Mouse (Mus musculus): ENCODE measurements around the gene Hist1h4h. TPM values are rescaled to one million over a fixed set of nuclear protein-coding genes. Genes with fewer than 3 reads are reported as not detected.
"Not testable (repeated sequence)": the region's sequence is repeated elsewhere in the genome, so short reads cannot be mapped to it uniquely, and the experiment has no call there.

The Hist1h4h gene
- total RNA-seq, 2 experiments from 2014 or later: 331 to 357 TPM

DNA sequence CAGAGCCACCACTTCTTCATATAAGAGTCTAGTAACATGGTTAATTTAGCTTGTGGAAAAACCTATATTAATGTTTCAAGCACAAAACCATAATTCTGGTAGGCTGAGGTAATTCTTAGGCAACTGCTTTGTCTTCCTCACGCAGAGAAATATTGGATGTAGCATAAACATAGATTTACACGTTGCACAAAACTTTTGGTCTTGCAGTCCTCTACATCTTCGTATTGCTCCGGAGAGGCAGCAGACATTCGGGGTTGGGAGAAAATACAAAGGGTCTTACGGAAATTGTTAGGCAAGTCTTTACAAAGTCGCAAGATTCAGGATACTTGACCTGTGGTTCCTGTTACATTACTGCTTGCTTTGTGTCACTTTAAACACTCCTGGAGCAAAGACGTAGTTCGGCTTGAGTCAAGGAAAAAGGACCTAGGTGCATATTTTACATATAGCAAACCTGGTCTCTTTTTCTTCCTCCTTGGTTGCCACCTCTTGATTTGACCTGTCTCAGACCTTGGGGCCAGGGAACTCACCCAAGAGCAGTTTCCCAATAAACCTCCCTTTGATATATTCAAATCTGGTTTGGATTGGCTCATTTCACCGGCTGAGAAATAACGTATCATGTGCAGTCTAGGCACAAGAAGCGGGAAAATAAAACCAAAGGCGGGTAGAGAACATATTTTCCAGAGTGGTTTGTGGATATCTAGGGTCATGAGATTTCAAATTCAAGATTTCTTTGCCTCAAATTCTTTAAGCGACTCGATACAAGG is 3.7 kb downstream of the Hist1h4h start:
- DNase-seq (ENCODE audit: low spot score in 2 of 2): no peak

DNA sequence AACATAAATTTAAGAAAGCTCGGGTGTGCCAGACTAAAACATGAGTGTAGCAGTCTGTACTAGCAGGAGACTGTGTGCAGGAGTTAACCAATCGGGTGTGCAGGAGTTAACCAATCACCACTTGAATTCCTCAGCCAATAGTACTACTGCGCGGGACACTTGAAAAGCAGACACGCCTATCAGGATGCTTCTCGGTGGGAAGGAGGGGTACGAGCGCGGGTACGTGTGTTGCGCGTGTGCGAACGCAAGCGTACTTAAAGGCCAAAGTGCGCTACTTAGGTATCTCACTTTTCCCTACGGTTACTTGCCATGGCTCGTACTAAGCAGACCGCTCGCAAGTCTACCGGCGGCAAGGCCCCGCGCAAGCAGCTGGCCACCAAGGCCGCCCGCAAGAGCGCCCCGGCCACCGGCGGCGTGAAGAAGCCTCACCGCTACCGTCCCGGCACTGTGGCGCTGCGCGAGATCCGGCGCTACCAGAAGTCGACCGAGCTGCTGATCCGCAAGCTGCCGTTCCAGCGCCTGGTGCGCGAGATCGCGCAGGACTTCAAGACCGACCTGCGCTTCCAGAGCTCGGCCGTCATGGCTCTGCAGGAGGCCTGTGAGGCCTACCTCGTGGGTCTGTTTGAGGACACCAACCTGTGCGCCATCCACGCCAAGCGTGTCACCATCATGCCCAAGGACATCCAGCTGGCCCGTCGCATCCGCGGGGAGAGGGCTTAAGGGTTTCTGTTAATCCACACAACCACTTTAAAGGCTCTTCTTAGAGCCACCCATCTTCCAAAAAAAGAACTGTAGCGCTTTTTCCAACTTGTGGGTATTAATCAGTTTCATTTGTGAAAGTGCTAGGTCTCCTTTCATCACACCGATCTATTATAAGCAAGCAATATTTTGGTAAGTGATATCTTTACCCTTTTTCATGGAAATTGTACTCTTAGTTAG is 4.6 kb downstream of the Hist1h4h start, which contains the start of gene Hist1h3g:
TSS of gene Hist1h3g (plus strand) at position 286 of the 939 bp plus-strand sequence.
- peak; percentile 89 to 96 for DNase-seq (ENCODE audit: low spot score in 2 of 2)

DNA sequence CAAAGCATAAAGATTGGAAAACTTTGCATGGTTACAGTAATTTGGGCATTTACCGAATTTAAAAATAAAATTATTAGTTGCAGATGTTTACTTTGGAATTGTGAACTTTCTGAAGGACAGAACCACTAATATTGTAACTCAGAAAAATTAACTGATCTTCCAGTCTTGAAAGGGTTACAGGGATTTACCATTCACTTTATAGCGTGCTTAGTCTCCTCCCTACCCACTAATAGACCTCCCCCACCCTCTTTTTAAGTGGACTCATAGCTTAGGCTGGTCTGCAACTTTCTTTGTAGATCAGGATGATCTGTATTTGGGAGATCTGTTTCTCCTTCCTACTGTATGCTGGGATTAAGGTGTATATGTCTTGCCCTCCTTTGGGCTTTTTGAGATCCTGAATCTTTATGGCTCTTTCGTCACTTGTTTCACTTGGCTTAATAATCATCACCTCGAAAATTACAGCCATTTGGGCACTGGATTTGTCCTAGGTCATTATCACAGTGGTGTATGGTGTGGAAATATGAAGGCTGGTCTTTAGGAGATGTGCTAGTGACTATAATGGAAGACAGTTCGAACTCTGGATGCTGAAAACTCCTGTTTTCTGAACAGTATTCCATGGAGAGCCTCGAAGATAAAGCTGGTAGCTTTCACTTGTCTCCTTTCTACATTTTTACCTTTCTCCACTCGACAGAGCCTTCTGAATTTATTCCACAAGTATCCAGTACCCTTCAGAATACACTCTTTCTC is 5.4 kb downstream of the Hist1h4h start:
- DNase-seq (ENCODE audit: low spot score in 2 of 2): no peak

DNA sequence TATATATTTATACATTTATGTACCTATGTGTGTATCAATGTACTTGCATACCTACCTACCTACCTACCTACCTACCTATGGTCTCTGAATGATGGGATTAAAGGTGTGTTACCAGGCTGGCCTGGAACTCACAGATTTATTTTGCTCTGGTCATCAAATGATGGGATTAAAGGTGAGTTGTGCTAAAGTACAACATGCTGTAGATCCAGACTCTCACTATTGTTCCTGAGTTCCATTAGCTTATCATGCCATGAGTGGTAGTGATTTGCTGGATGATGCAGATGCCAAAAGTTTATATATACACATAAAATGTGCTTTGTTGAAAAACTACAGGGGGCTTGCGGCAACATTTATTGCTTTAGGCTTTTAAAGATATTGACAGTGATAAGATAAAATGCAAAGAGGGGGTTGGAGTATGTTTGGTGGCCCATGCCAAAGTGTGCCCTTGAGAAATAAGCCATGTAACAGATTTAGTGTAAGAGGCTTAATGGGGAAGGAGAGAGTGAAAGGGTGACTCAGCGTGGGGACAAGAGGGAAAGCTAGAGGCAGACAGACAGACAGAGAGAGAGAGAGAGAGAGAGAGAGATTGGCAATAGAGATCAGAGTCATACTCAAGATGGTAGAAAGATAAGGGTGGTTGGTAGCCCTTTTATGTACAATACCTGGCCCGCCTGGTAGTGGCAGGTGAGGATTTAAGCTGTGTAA is 6.3 kb downstream of the Hist1h4h start:
- no peak for DNase-seq (ENCODE audit: low spot score in 2 of 2)

DNA sequence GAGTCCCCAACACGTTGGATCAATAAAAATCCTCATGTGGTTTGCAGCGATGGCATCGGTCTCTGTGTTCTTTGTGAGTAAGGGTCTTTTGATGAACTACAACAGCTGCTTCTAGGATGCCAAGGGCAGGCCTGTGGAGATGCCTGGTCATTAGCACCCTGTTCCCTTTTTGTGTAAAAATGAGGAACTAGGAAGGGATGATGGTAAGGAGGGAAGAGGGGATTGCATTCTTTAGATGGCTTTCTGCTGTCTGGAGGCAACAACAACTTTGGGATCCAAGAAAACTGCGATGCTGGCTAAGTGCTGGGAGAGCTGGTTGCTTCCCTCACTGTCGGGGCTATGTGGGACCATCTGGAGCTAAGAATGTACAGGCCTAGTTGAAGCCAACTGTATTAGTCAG is 7.4 kb downstream of the Hist1h4h start:
- no peak for DNase-seq (ENCODE audit: low spot score in 2 of 2)

DNA sequence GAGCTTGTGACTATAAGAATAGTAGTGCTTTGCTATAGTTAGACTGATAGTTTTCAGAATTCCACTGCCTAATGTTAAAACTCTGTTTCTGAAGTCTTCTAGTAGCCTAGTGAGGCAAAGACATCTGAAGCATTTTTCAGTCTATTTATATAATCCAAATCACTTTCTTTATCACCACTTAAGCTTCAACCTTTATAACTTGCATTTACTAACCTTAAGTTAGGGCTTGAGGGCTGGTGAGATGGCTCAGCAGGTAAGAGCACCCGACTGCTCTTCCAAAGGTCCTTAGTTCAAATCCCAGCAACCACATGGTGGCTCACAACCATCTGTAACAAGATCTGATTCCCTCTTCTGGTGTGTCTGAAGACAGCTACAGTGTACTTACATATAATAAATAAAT is 9.0 kb downstream of the Hist1h4h start:
- not testable (repeated sequence) for DNase-seq (ENCODE audit: low spot score in 2 of 2)

DNA sequence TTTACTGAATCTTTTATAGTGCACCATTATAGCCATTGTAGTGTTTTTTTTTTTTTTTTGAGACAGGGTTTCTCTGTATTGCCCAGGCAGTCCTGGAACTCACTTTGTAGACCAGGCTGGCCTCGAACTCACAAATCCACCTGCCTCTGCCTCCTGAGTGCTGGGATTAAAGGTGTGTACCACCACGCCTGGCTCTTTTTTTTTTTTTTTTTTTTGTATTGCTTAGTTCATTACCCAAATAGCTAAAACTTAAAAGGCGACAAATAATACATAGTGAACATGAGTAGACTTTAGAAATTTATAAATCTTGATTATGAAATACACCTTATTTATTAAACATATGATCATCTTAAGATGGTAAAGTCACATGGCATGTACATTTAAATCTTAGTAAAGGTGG is 10.6 kb downstream of the Hist1h4h start:
- no peak for DNase-seq (ENCODE audit: low spot score in 2 of 2)

DNA sequence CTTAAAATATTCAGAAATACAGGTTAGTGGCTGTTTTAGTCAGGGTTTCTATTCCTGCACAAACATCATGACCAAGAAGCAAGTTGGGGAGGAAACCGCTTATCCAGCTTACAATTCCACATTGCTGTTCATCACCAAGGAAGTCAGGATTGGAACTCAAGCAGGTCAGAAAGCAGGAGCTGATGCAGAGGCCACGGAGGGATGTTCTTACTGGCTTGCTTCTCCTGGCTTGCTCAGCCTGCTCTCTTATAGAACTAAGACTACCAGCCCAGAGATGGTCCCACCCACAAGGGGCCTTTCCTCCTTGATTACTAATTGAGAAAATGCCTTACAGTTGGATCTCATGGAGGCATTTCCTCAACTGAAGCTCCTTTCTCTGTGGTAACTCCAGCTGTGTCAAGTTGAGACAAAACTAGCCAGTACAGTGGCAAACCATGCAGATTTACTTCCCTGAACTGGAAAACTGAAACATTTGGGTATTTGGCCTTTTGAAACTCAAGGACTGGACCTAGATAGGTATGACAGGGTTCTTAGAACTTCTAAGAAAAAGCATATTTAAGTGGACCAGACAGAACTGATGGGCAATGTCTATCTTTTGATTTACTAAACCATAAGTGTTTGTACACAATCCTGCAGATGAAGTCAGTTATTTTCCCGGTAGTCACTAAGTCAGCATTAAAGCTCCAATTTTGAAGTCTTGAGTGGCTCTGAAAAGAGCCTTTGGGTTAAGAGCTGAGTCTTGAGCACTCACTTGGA is 11.6 kb downstream of the Hist1h4h start:
- not testable (repeated sequence) for DNase-seq (ENCODE audit: low spot score in 2 of 2)

DNA sequence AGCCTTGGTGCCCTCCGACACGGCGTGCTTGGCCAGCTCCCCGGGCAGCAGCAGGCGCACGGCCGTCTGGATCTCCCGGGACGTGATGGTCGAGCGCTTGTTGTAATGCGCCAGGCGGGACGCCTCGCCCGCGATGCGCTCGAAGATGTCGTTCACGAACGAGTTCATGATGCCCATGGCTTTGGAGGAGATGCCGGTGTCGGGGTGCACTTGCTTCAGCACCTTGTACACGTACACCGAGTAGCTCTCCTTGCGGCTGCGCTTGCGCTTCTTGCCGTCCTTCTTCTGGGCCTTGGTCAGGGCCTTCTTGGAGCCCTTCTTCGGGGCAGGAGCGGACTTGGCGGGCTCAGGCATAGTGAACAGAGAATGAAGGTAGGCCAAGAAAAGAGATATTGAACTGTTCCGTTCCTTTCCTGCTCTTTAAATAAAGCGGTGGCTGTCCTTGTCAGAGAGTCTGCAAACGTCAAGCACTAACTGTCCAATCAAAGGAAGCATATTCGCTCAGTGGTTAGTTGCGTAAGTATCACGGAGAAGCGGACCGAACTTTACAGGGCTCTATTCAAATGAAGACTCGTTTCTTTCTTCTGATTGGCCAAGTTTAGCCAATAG is 12.3 kb downstream of the Hist1h4h start, which contains the start of gene Hist1h2bh:
TSS of gene Hist1h2bh (minus strand) at position 394 of the 609 bp plus-strand sequence.
- peak; percentile 56 to 86 for DNase-seq (ENCODE audit: low spot score in 2 of 2)

DNA sequence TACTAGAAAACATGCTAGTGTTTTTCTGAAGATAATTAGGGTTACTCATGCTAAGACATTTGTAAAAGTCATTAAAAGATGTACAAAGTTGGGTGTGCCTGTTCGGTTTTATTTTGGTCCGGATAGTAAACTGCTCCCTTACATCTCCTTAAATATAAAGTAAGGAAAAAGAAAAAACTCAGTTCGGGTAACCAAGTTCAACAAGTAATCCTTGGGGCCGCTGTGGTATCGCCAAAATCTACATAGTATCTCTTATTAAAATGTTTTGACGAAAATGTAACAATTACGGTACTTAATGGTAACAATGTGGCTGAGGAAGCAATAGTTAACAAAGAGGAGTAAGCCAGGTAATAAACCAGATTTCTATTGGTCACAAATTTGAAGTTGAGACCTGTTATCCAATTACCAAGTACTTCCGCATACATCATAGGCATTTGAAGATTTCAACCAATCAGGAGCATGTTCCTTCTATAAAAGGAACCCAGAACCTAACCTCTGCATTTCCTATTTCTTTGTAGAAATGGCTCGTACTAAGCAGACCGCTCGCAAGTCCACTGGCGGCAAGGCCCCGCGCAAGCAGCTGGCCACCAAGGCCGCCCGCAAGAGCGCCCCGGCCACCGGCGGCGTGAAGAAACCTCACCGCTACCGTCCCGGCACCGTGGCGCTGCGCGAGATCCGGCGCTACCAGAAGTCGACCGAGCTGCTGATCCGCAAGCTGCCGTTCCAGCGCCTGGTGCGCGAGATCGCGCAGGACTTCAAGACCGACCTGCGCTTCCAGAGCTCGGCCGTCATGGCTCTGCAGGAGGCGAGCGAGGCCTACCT is 13.3 kb downstream of the Hist1h4h start, which contains the start of gene Hist1h3f:
TSS of gene Hist1h3f (plus strand) at position 88 of the 822 bp plus-strand sequence.
- peak; percentile 69 to 91 for DNase-seq (ENCODE audit: low spot score in 2 of 2)

DNA sequence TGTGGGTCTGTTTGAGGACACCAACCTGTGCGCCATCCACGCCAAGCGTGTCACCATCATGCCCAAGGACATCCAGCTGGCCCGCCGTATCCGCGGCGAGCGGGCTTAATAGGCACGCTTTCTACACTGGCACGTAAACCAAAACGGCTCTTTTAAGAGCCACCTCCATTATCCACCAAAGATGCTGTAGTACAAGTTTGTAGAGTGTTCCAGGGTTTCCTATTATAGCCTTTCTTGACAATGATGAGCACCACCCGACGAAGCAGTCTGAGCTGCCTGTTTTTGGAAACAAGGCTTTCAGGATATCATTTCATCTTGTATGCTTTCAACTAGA is 13.9 kb downstream of the Hist1h4h start:
- DNase-seq (ENCODE audit: low spot score in 2 of 2): not testable (repeated sequence)

DNA sequence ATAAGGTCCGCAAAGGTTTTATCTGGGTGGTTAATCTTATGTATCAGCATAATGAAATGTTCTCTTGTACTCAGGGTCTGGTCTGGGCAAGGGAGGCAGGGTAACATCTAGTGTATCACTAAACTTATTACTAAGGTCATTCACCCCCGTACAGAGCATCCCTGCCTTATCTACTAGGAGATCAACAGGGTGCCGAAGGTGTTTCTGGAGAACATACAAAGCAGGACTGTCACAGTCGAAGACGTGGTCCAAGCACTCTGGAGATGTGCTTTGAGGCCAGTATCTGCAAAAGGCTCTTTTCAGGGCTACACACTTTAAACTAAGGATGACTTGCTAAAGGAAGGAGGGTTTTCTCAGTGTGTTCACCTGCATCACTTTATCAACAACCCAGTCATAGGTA is 15.8 kb downstream of the Hist1h4h start:
- no peak for DNase-seq (ENCODE audit: low spot score in 2 of 2)

DNA sequence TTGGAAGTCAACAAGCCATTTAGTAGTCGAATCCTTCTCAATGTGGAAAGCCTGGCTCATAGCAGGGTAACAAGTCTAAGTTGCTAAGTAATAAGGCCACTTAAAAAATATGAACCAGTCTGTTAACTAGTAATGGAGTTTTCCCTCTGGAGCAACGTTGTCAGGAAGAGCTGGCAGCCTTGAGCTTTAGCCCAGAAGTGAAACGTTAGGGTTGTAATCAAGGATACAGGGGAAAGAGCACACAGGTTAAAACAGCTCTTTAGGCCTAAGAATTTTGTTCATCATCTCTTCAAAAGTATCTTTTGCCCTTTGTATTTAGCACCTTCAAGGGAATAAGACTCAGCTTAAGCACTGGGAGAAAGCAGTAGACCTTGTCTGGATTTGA is 19.9 kb downstream of the Hist1h4h start:
- no peak for DNase-seq (ENCODE audit: low spot score in 2 of 2)

DNA sequence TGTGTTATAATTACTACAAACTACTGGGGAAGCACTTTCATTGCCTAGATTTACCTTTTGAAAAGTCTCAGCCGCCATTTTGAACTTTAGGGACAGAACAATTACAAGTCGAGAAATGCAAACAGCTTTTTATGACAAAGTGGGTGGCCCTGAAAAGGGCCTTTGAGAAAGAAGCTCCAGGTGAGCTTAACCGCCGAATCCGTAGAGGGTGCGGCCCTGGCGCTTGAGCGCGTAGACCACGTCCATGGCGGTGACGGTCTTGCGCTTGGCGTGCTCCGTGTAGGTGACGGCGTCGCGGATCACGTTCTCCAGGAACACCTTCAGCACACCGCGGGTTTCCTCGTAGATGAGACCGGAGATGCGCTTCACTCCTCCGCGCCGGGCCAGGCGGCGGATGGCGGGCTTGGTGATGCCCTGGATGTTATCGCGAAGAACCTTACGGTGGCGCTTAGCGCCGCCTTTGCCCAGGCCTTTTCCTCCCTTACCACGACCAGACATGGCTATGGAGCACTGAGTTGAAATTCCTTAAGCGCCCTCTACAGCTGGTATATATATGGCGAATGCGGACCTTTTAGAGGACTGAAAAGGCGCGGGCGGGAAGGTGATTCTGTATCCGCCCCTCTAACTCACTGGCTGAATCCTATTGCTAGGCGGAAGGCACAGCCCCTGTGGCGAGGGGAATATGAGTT is 20.4 kb downstream of the Hist1h4h start, which contains the start of gene Hist1h4f:
TSS of gene Hist1h4f (minus strand) at position 503 of the 689 bp plus-strand sequence.
- peak; percentile 90 to 95 for DNase-seq (ENCODE audit: low spot score in 2 of 2)

DNA sequence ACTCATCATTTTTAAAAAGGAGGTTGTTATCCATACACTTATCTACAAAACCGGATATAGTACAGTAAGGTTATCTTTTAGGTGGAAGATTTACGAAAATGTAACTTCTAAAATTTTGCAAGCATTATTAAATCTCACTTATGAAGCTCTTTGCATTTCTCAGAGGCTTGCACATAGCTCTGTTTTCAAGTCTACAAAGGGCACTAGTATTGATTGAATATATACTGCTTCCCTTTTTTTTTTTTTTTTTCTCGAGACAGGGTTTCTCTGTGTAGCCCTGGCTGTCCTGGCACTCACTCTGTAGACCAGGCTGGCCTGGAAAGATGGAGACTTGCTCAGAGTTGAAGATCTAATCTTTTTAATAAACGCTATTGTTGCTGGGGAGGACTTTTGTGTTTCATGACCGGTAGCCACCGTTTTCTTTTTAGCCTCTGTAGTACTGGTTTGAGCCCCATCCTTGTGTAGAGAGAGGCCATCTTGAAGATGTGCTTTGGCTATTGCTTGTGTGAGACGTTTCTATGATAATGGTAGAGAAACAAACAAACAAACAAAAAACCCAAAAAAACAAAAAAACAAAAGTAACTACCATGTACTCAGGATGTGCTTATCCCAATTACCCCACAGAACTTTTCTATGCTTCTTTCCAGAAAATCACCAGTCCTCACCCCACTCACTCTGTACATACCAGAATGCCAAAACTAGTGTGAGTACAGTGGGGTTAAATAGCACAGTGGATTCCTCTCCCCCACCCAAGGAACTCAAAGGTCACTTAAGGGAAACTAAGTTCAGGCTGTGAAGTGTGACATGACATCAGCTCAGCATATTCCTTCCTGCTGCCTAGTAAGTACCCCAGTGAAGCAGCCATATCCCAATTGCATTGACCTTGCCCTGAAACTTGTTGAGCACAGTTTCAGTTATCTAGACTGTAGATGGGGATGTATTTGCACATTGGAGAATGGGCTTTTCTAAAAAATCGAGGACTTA is 21.4 kb downstream of the Hist1h4h start:
- DNase-seq (ENCODE audit: low spot score in 2 of 2): no peak

DNA sequence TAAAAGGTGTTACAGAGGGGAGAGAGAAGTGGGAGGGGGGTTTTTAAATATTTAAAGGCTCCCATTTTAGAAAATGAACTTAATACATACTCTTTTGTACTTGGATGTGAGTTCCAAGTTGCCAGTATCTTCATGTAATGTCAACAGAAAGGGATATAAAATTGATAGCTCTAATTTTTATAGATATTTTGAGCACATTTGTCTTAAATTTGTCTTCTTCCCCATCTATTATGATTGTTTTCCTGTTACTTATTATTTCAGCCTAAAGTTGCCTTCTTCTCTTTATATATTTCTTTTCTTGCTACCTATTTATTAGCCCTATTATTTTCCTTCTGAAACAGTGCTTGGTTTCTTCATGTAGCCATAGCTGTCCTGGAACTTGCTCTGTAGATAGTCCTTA is 22.1 kb downstream of the Hist1h4h start, which contains the start of gene Hist1h1d:
TSS of gene Hist1h1d (plus strand) at position 301 of the 400 bp plus-strand sequence.
- DNase-seq (ENCODE audit: low spot score in 2 of 2): no peak

DNA sequence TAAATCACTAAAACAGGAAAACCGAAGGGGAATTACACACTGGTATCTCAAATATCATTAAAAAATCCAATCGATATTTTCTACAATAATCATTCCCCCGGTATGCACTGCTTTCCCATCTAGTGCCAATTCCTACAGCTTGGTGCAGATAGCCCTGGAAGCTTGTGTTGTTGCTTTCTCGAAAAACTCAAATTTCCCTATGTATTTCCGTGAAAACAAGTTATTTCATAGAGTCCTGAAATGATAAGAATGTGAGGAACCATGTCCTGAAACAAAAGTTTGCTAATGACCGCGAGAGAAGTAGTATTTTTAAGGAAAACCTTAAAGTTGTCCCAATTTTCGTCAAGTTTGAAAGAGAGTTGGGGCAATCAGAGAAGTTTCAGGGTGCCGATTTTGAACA is 23.5 kb downstream of the Hist1h4h start:
- DNase-seq (ENCODE audit: low spot score in 2 of 2): no peak

All from layer of hippocampus, adult 18-20 months (tissue).